Mouse (Mus musculus): ENCODE data around the gene Atg10. TPM values are rescaled to one million over a fixed set of nuclear protein-coding genes. Genes with fewer than 3 reads are reported as not detected.

Atg10 gene
- polyA plus RNA-seq, 1 experiment from 2014 or later: 15.8 TPM

DNA sequence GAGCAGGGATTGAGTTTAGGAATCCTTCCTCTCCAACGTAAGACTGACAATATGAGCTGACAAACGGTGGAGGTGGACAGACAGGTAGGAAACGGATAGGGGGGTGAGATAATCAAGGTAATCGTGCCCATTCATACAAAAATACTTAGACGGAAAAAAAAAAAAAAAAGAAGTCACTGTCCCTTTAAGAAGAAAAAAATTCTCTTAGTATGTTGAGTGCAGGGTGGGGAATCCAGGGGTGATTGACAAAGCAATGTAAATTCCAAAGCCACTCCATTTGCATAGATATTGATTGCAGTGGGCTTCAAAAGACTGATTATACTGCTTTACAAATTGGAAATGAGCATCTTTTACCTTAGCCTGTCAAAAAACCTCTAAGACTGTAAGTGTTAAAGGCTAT is 123.4 kb downstream of the Atg10 start:
- H3K9ac ChIP-seq (replicated peaks): no peak overlapping the region
- no peak overlapping the region for H3K4me2 ChIP-seq (replicated peaks)
- H3K9me3 ChIP-seq: no peaks in the 10 kb centered on the region
- H3K4me1 ChIP-seq: no peaks in the 10 kb centered on the region
- H3K27me3 ChIP-seq: no peaks in the 10 kb centered on the region
- no peak overlapping the region for H3K27ac ChIP-seq (replicated peaks)
- ATAC-seq (ENCODE audit: low FRiP score, low read depth): no peak
- H3K36me3 ChIP-seq: no peaks in the 10 kb centered on the region
- H3K4me3 ChIP-seq: no peak overlapping the region
- WGBS: 72% methylated on average over 5 of the region's 5 CpGs

DNA sequence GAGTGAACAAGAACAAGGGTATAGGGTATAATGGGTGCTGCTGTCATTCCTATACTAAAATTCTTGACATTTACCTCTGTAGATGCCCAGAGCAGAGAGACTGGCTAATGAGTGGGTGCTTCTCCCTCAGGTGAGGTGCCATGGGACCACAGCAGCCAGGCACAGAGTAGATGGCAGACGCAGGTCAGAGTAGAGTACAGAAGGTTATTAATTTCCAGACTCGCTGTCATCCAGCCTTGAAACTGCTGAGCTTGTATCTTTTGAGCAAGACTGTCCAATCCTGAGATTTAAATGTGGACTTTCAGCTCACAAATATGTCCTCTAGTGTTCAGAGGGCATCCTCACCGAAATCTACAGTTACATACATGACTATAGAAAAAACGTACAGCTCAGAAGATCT is 128.9 kb downstream of the Atg10 start:
- ATAC-seq (ENCODE audit: low FRiP score, low read depth): no peak
- no peaks in the 10 kb centered on the region for H3K9me3 ChIP-seq

DNA sequence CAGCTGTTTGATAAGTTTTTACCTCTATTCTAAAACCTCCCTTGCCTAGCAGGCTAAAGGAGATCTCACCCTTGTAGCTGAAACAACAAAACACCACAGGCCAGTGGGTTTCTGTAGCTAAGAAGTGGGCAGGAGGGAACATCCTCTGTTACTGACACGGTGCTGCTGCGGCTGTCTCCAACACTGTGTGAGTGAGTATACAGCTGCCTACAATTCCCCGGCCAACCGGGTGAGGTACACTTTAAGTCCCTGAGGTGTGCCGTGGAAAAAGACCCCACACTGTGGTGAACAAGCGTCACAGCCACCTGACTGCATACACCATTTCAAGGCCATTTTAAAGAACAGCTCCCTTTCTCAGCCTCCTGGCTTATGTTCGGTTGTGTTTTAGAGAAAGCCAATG is 129.6 kb downstream of the Atg10 start:
- no peaks in the 10 kb centered on the region for H3K27me3 ChIP-seq
- no peak overlapping the region; the same call in 1 of the 2 replicates for H3K27ac ChIP-seq (replicated peaks)
- 0 out of 2 replicates have a peak, but pooled peaks cover 3% of the 10 kb centered on the region for H3K4me1 ChIP-seq
- H3K9ac ChIP-seq (replicated peaks): no peak overlapping the region
- ATAC-seq (ENCODE audit: low FRiP score, low read depth): peak; percentile 42; the same call in 1 of the 2 replicates
- no peaks in the 10 kb centered on the region for H3K36me3 ChIP-seq
- no peak overlapping the region for H3K4me3 ChIP-seq
- no peak overlapping the region for H3K4me2 ChIP-seq (replicated peaks)
- H3K9me3 ChIP-seq: no peaks in the 10 kb centered on the region
- 42% methylated on average over 7 of the region's 7 CpGs for WGBS

More for the DNA sequence above, 128.9 kb downstream of the Atg10 start:
- no peak overlapping the region for H3K9ac ChIP-seq (replicated peaks)
- no peaks in the 10 kb centered on the region for H3K36me3 ChIP-seq
- H3K27ac ChIP-seq (replicated peaks): no peak overlapping the region
- 0 out of 2 replicates have a peak, but pooled peaks cover 3% of the 10 kb centered on the region for H3K4me1 ChIP-seq
- no peak overlapping the region for H3K4me3 ChIP-seq
- 89% methylated on average over 4 of the region's 4 CpGs for WGBS
- H3K4me2 ChIP-seq (replicated peaks): no peak overlapping the region
- H3K27me3 ChIP-seq: no peaks in the 10 kb centered on the region

DNA sequence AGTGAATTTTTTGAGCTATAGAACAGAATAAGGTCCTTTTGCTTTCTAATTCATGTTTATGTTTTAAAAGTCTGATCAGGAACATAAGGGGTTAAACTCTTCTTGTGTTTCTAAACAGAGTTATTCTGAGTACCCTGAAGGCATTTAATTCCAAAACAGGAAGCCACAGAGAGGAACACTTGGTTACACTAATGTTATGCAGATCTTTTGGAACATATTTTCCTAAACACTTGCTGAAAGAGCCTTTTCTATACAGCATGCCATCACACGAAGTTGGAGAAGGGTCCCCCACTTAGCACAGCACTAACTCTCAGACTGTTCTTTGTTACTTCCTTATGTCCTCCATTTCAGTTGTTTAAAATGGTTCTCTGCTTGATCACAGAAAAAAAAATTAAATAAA is 130.2 kb downstream of the Atg10 start:
- ATAC-seq (ENCODE audit: low FRiP score, low read depth): peak; percentile 42; the same call in 1 of the 2 replicates
- no peak overlapping the region for H3K4me3 ChIP-seq
- H3K36me3 ChIP-seq: no peaks in the 10 kb centered on the region
- 0 out of 2 replicates have a peak, but pooled peaks cover 3% of the 10 kb centered on the region for H3K4me1 ChIP-seq
- H3K4me2 ChIP-seq (replicated peaks): no peak overlapping the region
- no peaks in the 10 kb centered on the region for H3K9me3 ChIP-seq
- no peak overlapping the region for H3K9ac ChIP-seq (replicated peaks)
- H3K27ac ChIP-seq (replicated peaks): no peak overlapping the region
- H3K27me3 ChIP-seq: no peaks in the 10 kb centered on the region
- 8% methylated on average over 1 of the region's 1 CpGs for WGBS

DNA sequence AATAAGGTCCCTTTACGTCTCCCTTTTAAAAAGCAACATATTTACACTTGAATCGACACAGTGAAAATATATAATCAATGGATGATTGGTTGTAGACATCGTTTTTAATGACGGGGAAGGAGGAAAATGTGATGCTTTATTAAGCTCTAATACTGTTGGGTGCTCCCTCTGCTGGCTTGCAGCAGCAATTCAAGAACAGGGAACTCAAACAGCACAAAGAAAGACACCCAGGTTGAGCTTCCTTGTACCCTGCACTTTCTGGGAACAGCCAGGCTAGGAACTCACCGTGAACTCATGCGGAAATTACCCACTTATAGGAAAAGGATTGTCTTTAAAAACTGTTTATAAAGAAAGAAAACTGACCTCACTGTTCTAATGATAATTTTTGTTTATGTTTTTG is 130.6 kb downstream of the Atg10 start:
- Histone ChIP-seq H3K9ac (replicated peaks) (no peak overlapping the region), H3K36me3 (no peaks in the 10 kb centered on the region), H3K4me1 (0 out of 2 replicates have a peak, but pooled peaks cover 3% of the 10 kb centered on the region), H3K4me2 (replicated peaks) (no peak overlapping the region), H3K9me3 (no peaks in the 10 kb centered on the region), H3K27me3 (no peaks in the 10 kb centered on the region), H3K27ac (replicated peaks) (no peak overlapping the region), H3K4me3 (no peak overlapping the region)
- whole genome bisulfite sequencing: 28% methylated on average over 6 of the region's 6 CpGs
- peak; percentile 63 for ATAC-seq (ENCODE audit: low FRiP score, low read depth)

DNA sequence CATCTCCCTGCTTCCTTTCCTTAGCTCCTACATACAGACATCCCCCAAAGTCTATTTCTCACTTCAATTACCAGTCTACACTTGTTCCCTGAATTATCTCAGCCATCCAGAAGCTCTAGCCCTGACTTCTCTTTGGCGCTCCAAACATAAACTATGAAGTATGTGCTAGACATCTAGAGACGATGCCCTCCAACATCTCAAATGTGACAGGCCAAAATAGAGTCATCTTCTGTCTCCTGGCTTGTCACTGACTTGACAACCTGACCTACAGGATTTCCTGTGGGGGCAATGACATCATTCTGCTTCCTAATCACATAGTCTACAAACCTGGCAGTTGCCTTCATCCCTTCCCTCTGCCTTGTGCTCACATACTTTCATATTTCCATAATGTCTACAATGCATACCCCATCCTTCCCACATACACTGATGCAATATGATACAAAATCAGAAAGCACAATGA is 132.0 kb downstream of the Atg10 start:
- Histone ChIP-seq H3K4me2 (replicated peaks) (no peak overlapping the region), H3K36me3 (no peaks in the 10 kb centered on the region), H3K9me3 (no peaks in the 10 kb centered on the region), H3K4me3 (no peak overlapping the region), H3K27me3 (no peaks in the 10 kb centered on the region), H3K27ac (replicated peaks) (no peak overlapping the region), H3K9ac (replicated peaks) (no peak overlapping the region), H3K4me1 (0 out of 2 replicates have a peak, but pooled peaks cover 3% of the 10 kb centered on the region)
- no peak for ATAC-seq (ENCODE audit: low FRiP score, low read depth)
- WGBS: 88% methylated on average over 2 of the region's 2 CpGs

DNA sequence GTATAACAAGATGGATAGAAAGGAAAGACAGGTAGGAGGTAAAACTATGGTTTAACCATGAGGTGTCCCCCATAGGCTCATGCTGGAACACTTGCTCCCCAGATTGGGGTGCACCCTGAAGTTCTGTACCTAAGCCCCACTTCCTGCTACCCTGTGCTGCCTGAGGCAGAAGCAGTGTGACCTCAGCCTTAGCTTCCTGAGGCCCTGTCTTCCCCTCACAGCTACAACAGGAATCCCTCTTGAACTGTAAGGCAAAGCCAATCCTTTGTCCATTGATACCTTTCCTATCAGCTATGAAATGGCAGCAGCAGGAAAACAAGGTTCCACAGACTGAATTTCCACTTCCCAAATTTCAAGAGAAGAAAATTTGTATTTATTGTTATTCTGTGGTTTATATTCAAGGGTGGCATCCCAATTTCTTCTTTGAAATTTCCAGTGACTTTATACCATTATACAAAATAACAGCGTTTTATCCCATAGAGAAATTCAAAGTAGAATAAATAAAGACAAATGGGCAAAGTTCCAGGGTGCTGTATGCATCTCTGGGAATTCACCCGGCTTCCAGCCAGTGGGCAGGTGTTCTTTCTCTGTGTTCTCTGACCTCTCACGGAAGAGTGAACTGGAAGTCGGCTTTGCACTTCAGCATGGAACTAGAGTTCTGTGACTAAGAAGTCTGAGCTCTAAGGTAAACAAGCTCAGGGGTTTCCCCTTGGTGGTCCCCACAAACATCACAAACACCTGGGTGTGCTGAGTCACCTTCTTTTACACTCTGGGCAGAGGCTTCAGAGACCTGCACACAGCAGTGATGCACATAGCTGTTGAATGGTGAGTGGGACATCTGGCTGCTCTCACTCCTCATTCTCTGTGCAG is 132.7 kb downstream of the Atg10 start:
- no peaks in the 10 kb centered on the region for H3K36me3 ChIP-seq
- H3K4me3 ChIP-seq: no peak overlapping the region
- H3K27me3 ChIP-seq: no peaks in the 10 kb centered on the region
- H3K4me1 ChIP-seq: 0 out of 2 replicates have a peak, but pooled peaks cover 3% of the 10 kb centered on the region
- H3K9ac ChIP-seq (replicated peaks): no peak overlapping the region
- H3K9me3 ChIP-seq: no peaks in the 10 kb centered on the region
- H3K4me2 ChIP-seq (replicated peaks): no peak overlapping the region
- no peak for ATAC-seq (ENCODE audit: low FRiP score, low read depth)
- H3K27ac ChIP-seq (replicated peaks): no peak overlapping the region
- WGBS: 76% methylated on average over 4 of the region's 4 CpGs

DNA sequence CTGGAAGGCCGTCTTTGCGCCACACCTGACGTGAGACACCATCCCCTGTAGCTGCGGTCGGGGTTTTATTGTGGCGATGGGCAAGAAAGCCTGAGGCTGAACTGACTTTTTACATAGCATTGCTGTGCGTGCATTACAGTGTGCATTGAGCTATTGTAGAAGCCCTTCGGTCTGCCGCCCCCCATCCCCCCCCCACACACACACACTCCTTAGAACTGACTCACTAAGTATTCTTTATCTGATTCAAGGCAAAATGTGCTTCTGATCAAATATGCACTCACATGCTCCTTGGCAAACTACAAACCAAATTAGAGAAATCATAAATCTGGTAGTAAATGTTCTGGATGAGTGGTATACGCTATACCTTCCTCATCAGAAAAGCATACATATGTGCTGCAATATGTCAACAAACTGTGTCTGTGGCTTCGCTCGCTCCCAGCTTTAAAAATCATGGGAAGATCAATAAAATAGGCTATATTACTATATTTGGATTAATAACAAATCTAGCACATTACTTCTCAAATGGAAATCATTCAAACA is 137.3 kb downstream of the Atg10 start:
- 95% methylated on average over 12 of the region's 12 CpGs for WGBS

DNA sequence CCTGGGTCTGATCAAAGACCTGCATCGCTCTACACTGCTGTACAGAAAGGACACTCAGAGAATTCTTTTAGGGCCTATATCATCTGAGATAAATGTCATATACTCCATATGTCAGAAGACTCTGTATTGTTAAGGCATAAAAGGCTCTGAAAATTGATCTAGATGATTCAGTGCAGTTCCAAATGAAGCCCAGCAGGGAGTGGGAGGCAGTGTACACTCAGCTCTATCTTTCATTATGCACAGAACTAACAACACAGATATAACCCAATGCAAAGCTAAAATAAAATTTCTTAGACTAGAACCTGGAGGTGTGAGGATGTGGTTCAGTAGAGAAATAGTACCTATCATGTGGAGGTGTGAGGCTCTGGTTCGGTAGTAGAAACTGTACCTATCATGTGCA is 151.4 kb downstream of the Atg10 start:
- no peaks in the 10 kb centered on the region for H3K27me3 ChIP-seq
- 97% methylated on average over 2 of the region's 2 CpGs for WGBS
- H3K36me3 ChIP-seq: no peaks in the 10 kb centered on the region
- no peaks in the 10 kb centered on the region for H3K4me1 ChIP-seq
- H3K4me3 ChIP-seq: no peak overlapping the region
- H3K9ac ChIP-seq (replicated peaks): no peak overlapping the region
- H3K9me3 ChIP-seq: no peaks in the 10 kb centered on the region
- ATAC-seq (ENCODE audit: low FRiP score, low read depth): no peak
- H3K4me2 ChIP-seq (replicated peaks): no peak overlapping the region
- H3K27ac ChIP-seq (replicated peaks): no peak overlapping the region

More for the DNA sequence above, 137.3 kb downstream of the Atg10 start:
- Histone ChIP-seq H3K9ac (replicated peaks) (no peak overlapping the region), H3K27me3 (no peaks in the 10 kb centered on the region), H3K4me2 (replicated peaks) (no peak overlapping the region), H3K36me3 (no peaks in the 10 kb centered on the region), H3K4me1 (no peaks in the 10 kb centered on the region), H3K4me3 (no peak overlapping the region), H3K9me3 (no peaks in the 10 kb centered on the region), H3K27ac (replicated peaks) (no peak overlapping the region)
- no peak for ATAC-seq (ENCODE audit: low FRiP score, low read depth)

DNA sequence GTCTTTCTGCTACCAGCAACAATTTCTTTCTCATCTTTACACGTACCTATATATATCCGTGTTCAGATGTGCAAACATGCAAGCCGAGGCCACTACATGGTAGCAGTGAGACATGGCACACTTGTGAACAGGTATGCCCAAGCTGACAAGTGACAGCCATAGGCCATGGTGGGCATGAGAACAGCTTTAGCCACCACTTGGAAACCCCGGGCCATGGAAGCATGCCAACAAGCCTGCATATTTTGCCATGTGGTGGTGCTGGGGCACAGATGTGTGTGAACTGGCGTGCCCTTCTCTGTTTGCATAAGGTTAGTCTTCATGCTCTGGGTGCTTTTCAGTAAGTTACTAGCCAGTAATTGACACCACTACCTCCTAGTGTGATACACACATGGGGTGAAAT is 162.9 kb downstream of the Atg10 start:
- Histone ChIP-seq H3K27ac (replicated peaks) (no peak overlapping the region), H3K27me3 (no peaks in the 10 kb centered on the region), H3K4me1 (no peaks in the 10 kb centered on the region), H3K36me3 (no peaks in the 10 kb centered on the region), H3K9me3 (no peaks in the 10 kb centered on the region), H3K4me2 (replicated peaks) (no peak overlapping the region), H3K9ac (replicated peaks) (no peak overlapping the region), H3K4me3 (no peak overlapping the region)
- no peak for ATAC-seq (ENCODE audit: low FRiP score, low read depth)
- 87% methylated on average over 5 of the region's 5 CpGs for WGBS

DNA sequence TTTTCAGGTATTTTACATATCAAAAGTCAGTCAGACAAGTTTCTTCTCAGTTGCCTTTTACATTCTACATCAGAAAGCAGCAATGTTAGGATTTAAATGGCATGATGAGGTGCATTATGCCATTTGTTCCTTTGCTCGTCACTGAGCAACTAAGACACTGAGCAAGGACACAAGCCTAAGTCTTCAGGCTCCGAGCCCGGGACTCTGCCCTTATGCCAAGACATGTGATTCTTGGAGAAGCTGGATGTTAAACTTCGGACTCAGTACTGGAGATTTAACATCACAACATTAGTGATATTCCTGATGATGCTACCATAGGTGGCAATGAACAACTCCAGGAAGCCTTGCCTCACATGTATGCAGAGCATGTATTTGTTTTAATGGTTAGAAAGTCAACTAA is 175.6 kb downstream of the Atg10 start:
- no peak for ATAC-seq (ENCODE audit: low FRiP score, low read depth)
- Histone ChIP-seq H3K4me3 (no peak overlapping the region), H3K4me1 (no peaks in the 10 kb centered on the region), H3K36me3 (no peaks in the 10 kb centered on the region), H3K27ac (replicated peaks) (no peak overlapping the region), H3K9me3 (peaks cover 9% of the 10 kb centered on the region; the same call in 1 of the 2 replicates), H3K9ac (replicated peaks) (no peak overlapping the region), H3K4me2 (replicated peaks) (no peak overlapping the region), H3K27me3 (no peaks in the 10 kb centered on the region)
- WGBS: 85% methylated on average over 4 of the region's 4 CpGs

DNA sequence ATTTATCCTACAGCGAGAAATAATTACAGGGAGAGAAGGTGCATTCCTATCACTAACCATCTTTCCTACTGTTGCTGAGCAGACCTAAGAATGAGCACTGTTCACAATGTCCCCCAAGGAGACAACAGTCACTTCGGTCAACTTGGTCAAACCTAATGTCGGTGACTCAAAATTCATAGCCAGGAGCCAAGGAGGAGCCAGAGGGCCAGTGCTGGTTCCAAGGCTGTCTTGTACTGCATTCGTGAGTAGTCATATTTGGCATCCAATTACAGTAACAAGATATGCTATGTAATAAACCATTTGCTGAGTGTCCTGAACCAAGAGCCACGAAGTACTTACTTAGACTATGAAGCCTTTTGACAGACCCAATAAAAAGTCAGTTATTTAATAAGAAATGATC is 176.9 kb downstream of the Atg10 start:
- Histone ChIP-seq H3K9me3 (peaks cover 8% of the 10 kb centered on the region; the same call in 1 of the 2 replicates), H3K4me2 (replicated peaks) (no peak overlapping the region), H3K4me1 (no peaks in the 10 kb centered on the region), H3K27me3 (no peaks in the 10 kb centered on the region), H3K27ac (replicated peaks) (no peak overlapping the region), H3K36me3 (no peaks in the 10 kb centered on the region), H3K4me3 (no peak overlapping the region), H3K9ac (replicated peaks) (no peak overlapping the region)
- 89% methylated on average over 5 of the region's 5 CpGs for WGBS
- no peak for ATAC-seq (ENCODE audit: low FRiP score, low read depth)

Data from midbrain, embryonic 12.5 days (tissue).